Mouse (Mus musculus): Measurements from ENCODE around the gene Nit1. TPM values are rescaled to one million over a fixed set of nuclear protein-coding genes. Genes with fewer than 3 reads are reported as not detected.

The Nit1 gene
- polyA plus RNA-seq (2014; fragmentation: Nextera tagmentation; extraction: Ambion mirVana), result 26.2 and 29.1 TPM in 2 replicates

GRCm38 (mm10) chr1:171345225-171346094, at the start of gene Nit1, which contains the start of gene Pfdn2:
Gene Nit1 (minus strand): TSS chr1:171345646.
Gene Pfdn2 (plus strand): TSS chr1:171345670.
- peak; percentile 89 for ATAC-seq (replicated peaks; ENCODE audit: low FRiP score)
- 1% methylated on average over 53 of the region's 53 CpGs for WGBS

GRCm38 (mm10) chr1:171390101-171390500, 44.7 kb upstream of the Nit1 start:
- H3K4me3 ChIP-seq (ENCODE audit: low read depth, low read length), result peak overlapping the region; percentile 35

More at GRCm38 (mm10) chr1:171345225-171346094, at the start of gene Nit1, which contains the start of gene Pfdn2:
- Histone ChIP-seq H3K9me3 (ENCODE audit: control insufficient read depth, low read length) (no peaks in the 10 kb centered on the region), H3K27ac (ENCODE audit: low read depth, low read length) (peak within 1 kb of the TSS; percentile 81), H3K36me3 (ENCODE audit: control insufficient read depth, insufficient read depth, low read length) (peaks cover 15% of the 10 kb centered on the region), H3K4me3 (ENCODE audit: low read depth, low read length) (peak within 1 kb of the TSS; percentile 95), H3K4me2 (peak within 1 kb of the TSS; percentile 81), H3K9ac (ENCODE audit: low read depth, low read length) (peak within 1 kb of the TSS; percentile 91), H3K4me1 (replicated peaks; ENCODE audit: control insufficient read depth, insufficient read depth, low read length) (peaks cover 8% of the 10 kb centered on the region), H3K27me3 (replicated peaks; ENCODE audit: control insufficient read depth, insufficient read depth, low read length) (no peaks in the 10 kb centered on the region)
- DNase-seq (ENCODE audit: low spot score), result peak; percentile 96

GRCm38 (mm10) chr1:171388376-171389102, 43.1 kb upstream of the Nit1 start, which contains the start of gene Arhgap30:
Gene Arhgap30 (plus strand): TSS chr1:171388954.
- Histone ChIP-seq H3K4me1 (replicated peaks; ENCODE audit: control insufficient read depth, insufficient read depth, low read length) (no peaks in the 10 kb centered on the region; the same call in none of the 2 replicates), H3K27ac (ENCODE audit: low read depth, low read length) (no peak within 1 kb of the TSS), H3K4me2 (peak within 1 kb of the TSS; percentile 61), H3K36me3 (ENCODE audit: control insufficient read depth, insufficient read depth, low read length) (no peaks in the 10 kb centered on the region), H3K4me3 (ENCODE audit: low read depth, low read length) (peak within 1 kb of the TSS; percentile 35), H3K9me3 (ENCODE audit: control insufficient read depth, low read length) (no peaks in the 10 kb centered on the region), H3K9ac (ENCODE audit: low read depth, low read length) (peak within 1 kb of the TSS; percentile 43), H3K27me3 (replicated peaks; ENCODE audit: control insufficient read depth, insufficient read depth, low read length) (no peaks in the 10 kb centered on the region)
- DNase-seq (ENCODE audit: low spot score), result no peak
- WGBS, result 49% methylated on average over 15 of the region's 15 CpGs
- peak; percentile 55 for ATAC-seq (replicated peaks; ENCODE audit: low FRiP score)

More at GRCm38 (mm10) chr1:171390101-171390500, 44.7 kb upstream of the Nit1 start:
- H3K9me3 ChIP-seq (ENCODE audit: control insufficient read depth, low read length), result no peaks in the 10 kb centered on the region
- no peaks in the 10 kb centered on the region; the same call in none of the 2 replicates for H3K4me1 ChIP-seq (replicated peaks; ENCODE audit: control insufficient read depth, insufficient read depth, low read length)
- H3K27ac ChIP-seq (ENCODE audit: low read depth, low read length), result no peak overlapping the region
- ATAC-seq (replicated peaks; ENCODE audit: low FRiP score) (peak; percentile 46; the same call in 1 of the 2 replicates), DNase-seq (ENCODE audit: low spot score) (no peak)
- no peaks in the 10 kb centered on the region for H3K27me3 ChIP-seq (replicated peaks; ENCODE audit: control insufficient read depth, insufficient read depth, low read length)
- H3K9ac ChIP-seq (ENCODE audit: low read depth, low read length), result no peak overlapping the region; the same call in 1 of the 2 replicates
- WGBS, result 46% methylated on average over 4 of the region's 4 CpGs
- H3K4me2 ChIP-seq, result peak overlapping the region; percentile 61
- H3K36me3 ChIP-seq (ENCODE audit: control insufficient read depth, insufficient read depth, low read length), result no peaks in the 10 kb centered on the region

GRCm38 (mm10) chr1:171387099-171387498, 41.7 kb upstream of the Nit1 start:
- WGBS, result 28% methylated on average over 6 of the region's 6 CpGs
- no peak for ATAC-seq (replicated peaks; ENCODE audit: low FRiP score)
- Histone ChIP-seq H3K4me3 (ENCODE audit: low read depth, low read length) (no peak overlapping the region), H3K9ac (ENCODE audit: low read depth, low read length) (no peak overlapping the region), H3K4me2 (no peak overlapping the region), H3K36me3 (ENCODE audit: control insufficient read depth, insufficient read depth, low read length) (no peaks in the 10 kb centered on the region), H3K27me3 (replicated peaks; ENCODE audit: control insufficient read depth, insufficient read depth, low read length) (0 out of 2 replicates have a peak, but pooled peaks cover 3% of the 10 kb centered on the region), H3K27ac (ENCODE audit: low read depth, low read length) (no peak overlapping the region), H3K4me1 (replicated peaks; ENCODE audit: control insufficient read depth, insufficient read depth, low read length) (no peaks in the 10 kb centered on the region; the same call in none of the 2 replicates), H3K9me3 (ENCODE audit: control insufficient read depth, low read length) (no peaks in the 10 kb centered on the region)
- DNase-seq (ENCODE audit: low spot score), result no peak

- no peak overlapping the region for H3K27ac ChIP-seq (ENCODE audit: low read depth, low read length)
- no peak for ATAC-seq (replicated peaks; ENCODE audit: low FRiP score)
- H3K4me3 ChIP-seq (ENCODE audit: low read depth, low read length), result no peak overlapping the region
- no peaks in the 10 kb centered on the region for H3K36me3 ChIP-seq (ENCODE audit: control insufficient read depth, insufficient read depth, low read length)
- no peaks in the 10 kb centered on the region; the same call in none of the 2 replicates for H3K4me1 ChIP-seq (replicated peaks; ENCODE audit: control insufficient read depth, insufficient read depth, low read length)
- no peak overlapping the region for H3K9ac ChIP-seq (ENCODE audit: low read depth, low read length)
- no peak for DNase-seq (ENCODE audit: low spot score)
- WGBS, result 60% methylated on average over 9 of the region's 9 CpGs
- peaks cover 11% of the 10 kb centered on the region for H3K27me3 ChIP-seq (replicated peaks; ENCODE audit: control insufficient read depth, insufficient read depth, low read length)
- H3K9me3 ChIP-seq (ENCODE audit: control insufficient read depth, low read length), result no peaks in the 10 kb centered on the region
- no peak overlapping the region for H3K4me2 ChIP-seq
These were observed 39.7 kb upstream of the Nit1 start for GRCm38 (mm10) chr1:171385171-171385570.

- ATAC-seq (replicated peaks; ENCODE audit: low FRiP score), result no peak
- H3K27ac ChIP-seq (ENCODE audit: low read depth, low read length), result no peak overlapping the region
- no peak overlapping the region for H3K9ac ChIP-seq (ENCODE audit: low read depth, low read length)
- WGBS, result 64% methylated on average over 9 of the region's 9 CpGs
- no peak overlapping the region for H3K4me3 ChIP-seq (ENCODE audit: low read depth, low read length)
- H3K9me3 ChIP-seq (ENCODE audit: control insufficient read depth, low read length), result no peaks in the 10 kb centered on the region
- no peak overlapping the region for H3K4me2 ChIP-seq
- peaks cover 6% of the 10 kb centered on the region; the same call in 1 of the 2 replicates for H3K4me1 ChIP-seq (replicated peaks; ENCODE audit: control insufficient read depth, insufficient read depth, low read length)
- DNase-seq (ENCODE audit: low spot score), result no peak
- no peaks in the 10 kb centered on the region for H3K36me3 ChIP-seq (ENCODE audit: control insufficient read depth, insufficient read depth, low read length)
- H3K27me3 ChIP-seq (replicated peaks; ENCODE audit: control insufficient read depth, insufficient read depth, low read length), result peaks cover 18% of the 10 kb centered on the region
These were observed 38.9 kb upstream of the Nit1 start for GRCm38 (mm10) chr1:171384361-171384760.

- peaks cover 11% of the 10 kb centered on the region; the same call in 1 of the 2 replicates for H3K4me1 ChIP-seq (replicated peaks; ENCODE audit: control insufficient read depth, insufficient read depth, low read length)
- H3K27ac ChIP-seq (ENCODE audit: low read depth, low read length), result no peak overlapping the region
- H3K36me3 ChIP-seq (ENCODE audit: control insufficient read depth, insufficient read depth, low read length), result no peaks in the 10 kb centered on the region
- WGBS, result 77% methylated on average over 11 of the region's 11 CpGs
- H3K9ac ChIP-seq (ENCODE audit: low read depth, low read length), result no peak overlapping the region
- no peaks in the 10 kb centered on the region for H3K9me3 ChIP-seq (ENCODE audit: control insufficient read depth, low read length)
- no peak overlapping the region for H3K4me2 ChIP-seq
- peaks cover 20% of the 10 kb centered on the region for H3K27me3 ChIP-seq (replicated peaks; ENCODE audit: control insufficient read depth, insufficient read depth, low read length)
- no peak overlapping the region for H3K4me3 ChIP-seq (ENCODE audit: low read depth, low read length)
- ATAC-seq (replicated peaks; ENCODE audit: low FRiP score) (no peak), DNase-seq (ENCODE audit: low spot score) (no peak)
These were observed 36.7 kb upstream of the Nit1 start for GRCm38 (mm10) chr1:171382096-171382620.

- Histone ChIP-seq H3K4me1 (replicated peaks; ENCODE audit: control insufficient read depth, insufficient read depth, low read length) (peaks cover 13% of the 10 kb centered on the region), H3K4me2 (peak overlapping the region; percentile 48), H3K9ac (ENCODE audit: low read depth, low read length) (no peak overlapping the region), H3K27me3 (replicated peaks; ENCODE audit: control insufficient read depth, insufficient read depth, low read length) (peaks cover 20% of the 10 kb centered on the region), H3K36me3 (ENCODE audit: control insufficient read depth, insufficient read depth, low read length) (no peaks in the 10 kb centered on the region), H3K4me3 (ENCODE audit: low read depth, low read length) (peak overlapping the region; percentile 22), H3K9me3 (ENCODE audit: control insufficient read depth, low read length) (no peaks in the 10 kb centered on the region), H3K27ac (ENCODE audit: low read depth, low read length) (no peak overlapping the region)
- WGBS, result 5% methylated on average over 31 of the region's 31 CpGs
- ATAC-seq (replicated peaks; ENCODE audit: low FRiP score) (peak; percentile 63), DNase-seq (ENCODE audit: low spot score) (peak; percentile 69)
These were observed 34.6 kb upstream of the Nit1 start for GRCm38 (mm10) chr1:171379935-171380599.
